In genomic region chr19:36693530-36693929, GRCm38 (mm10) we compare ENCODE assay signal across 18 mouse cellular contexts. TPM values are rescaled to one million over a fixed set of nuclear protein-coding genes. Genes with fewer than 3 reads are reported as not detected.
"Had no signal": no experiment of that assay in that cellular context is flagged by ENCODE, and none has a peak within 500 bp of the region (broad histone marks: within the 10 kb centered on the region; RNA-seq: fewer than 3 reads in every experiment).

No protein-coding gene starts in this region.

- H3K27ac ChIP-seq: liver, embryonic 14.5 days; midbrain, embryonic 10.5 days; midbrain, embryonic 13.5 days; midbrain, embryonic 15.5 days; neural tube, embryonic 12.5 days had no signal

- H3K9me3 ChIP-seq: midbrain, embryonic 10.5 days; midbrain, embryonic 13.5 days; midbrain, embryonic 15.5 days; neural tube, embryonic 12.5 days had no signal

- DNase-seq: lung, adult 18-20 months; lung, embryonic 14.5 days; lung, postnatal 4 days; right cerebral cortex, postnatal 14 days; spleen, adult 18-20 months; thymus, adult 18-20 months; thymus, postnatal 14 days; thymus, postnatal 36 days had no signal

- ATAC-seq: lung, postnatal 0 days; midbrain, embryonic 13.5 days; midbrain, embryonic 15.5 days had no signal

- H3K27me3 ChIP-seq: midbrain, embryonic 13.5 days; midbrain, embryonic 15.5 days; neural tube, embryonic 12.5 days had no signal

- H3K4me2 ChIP-seq: lung, embryonic 14.5 days; midbrain, embryonic 13.5 days; midbrain, embryonic 15.5 days; neural tube, embryonic 12.5 days had no signal

- H3K4me3 ChIP-seq: midbrain, embryonic 10.5 days; midbrain, embryonic 13.5 days; midbrain, embryonic 15.5 days; neural tube, embryonic 12.5 days had no signal

- H3K9ac ChIP-seq: liver, embryonic 14.5 days; lung, embryonic 14.5 days; midbrain, embryonic 13.5 days; midbrain, embryonic 15.5 days; neural tube, embryonic 12.5 days had no signal

- H3K36me3 ChIP-seq: midbrain, embryonic 10.5 days; midbrain, embryonic 13.5 days; midbrain, embryonic 15.5 days; neural tube, embryonic 12.5 days had no signal

RNA-seq across cellular contexts. Expression of gene Ppp1r3c, which starts 42.9 kb away (rescaled TPM):
- total RNA-seq: megakaryocyte, adult 5-6 weeks; megakaryocyte-erythroid progenitor cell, adult 5-6 weeks; monocyte, adult 5-6 weeks; neutrophil, adult 5-6 weeks had no signal
